Mouse (Mus musculus): Measurements from ENCODE around the gene Foxe1. TPM values are rescaled to one million over a fixed set of nuclear protein-coding genes. Genes with fewer than 3 reads are reported as not detected.

The Foxe1 gene
- polyA plus RNA-seq, 1 experiment = not detected

Other genes starting within 250 kb of the Foxe1 start
- 32.9 and 33.7 TPM in 2 replicates for gene Ncbp1, start 205.0 kb upstream of the Foxe1 start, polyA plus RNA-seq (2012; rRNA removed)
- gene Tstd2, start 204.9 kb upstream of the Foxe1 start, polyA plus RNA-seq (2012; rRNA removed) = 20.8 and 20.9 TPM in 2 replicates
- 35.0 and 36.5 TPM in 2 replicates for gene Xpa, start 147.3 kb upstream of the Foxe1 start, polyA plus RNA-seq (2012; rRNA removed)
- gene Trmo, start 45.8 kb downstream of the Foxe1 start, polyA plus RNA-seq (2012; rRNA removed) = 4.7 and 6.3 TPM in 2 replicates
- gene Hemgn, start 69.9 kb downstream of the Foxe1 start, polyA plus RNA-seq (2012; rRNA removed) = 0.06 and 0.07 TPM in 2 replicates
- gene Anp32b, start 107.3 kb downstream of the Foxe1 start, polyA plus RNA-seq (2012; rRNA removed) = 26.7 and 71.9 TPM in 2 replicates
- gene Nans, start 145.6 kb downstream of the Foxe1 start, polyA plus RNA-seq (2012; rRNA removed) = 34.6 and 35.1 TPM in 2 replicates
- 5.0 and 5.7 TPM in 2 replicates for gene Trim14, start 192.5 kb downstream of the Foxe1 start, polyA plus RNA-seq (2012; rRNA removed)

All from urinary bladder, adult 2 months (tissue).